ENCODE assay signal across 16 mouse cellular contexts in the genomic region with DNA sequence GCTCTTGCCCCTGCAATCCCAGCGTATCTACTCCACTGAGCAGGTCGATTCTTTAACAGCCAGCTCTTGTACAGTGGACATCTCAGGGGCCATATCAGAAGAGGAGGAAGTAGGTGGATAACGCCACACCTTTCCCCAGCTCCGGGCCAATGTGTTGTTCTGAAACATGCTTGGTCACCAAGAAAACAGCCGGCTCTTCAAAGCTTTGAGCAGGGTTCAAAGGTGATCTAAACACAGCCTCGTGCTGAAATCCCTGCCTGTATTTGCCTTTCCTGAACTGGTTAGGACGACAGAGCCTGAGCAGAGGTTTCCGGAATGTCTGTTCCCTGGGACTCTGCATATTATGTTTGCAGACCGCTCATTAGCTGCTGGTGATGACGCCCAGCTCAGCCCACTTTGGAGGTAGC. TPM values are rescaled to one million over a fixed set of nuclear protein-coding genes. Genes with fewer than 3 reads are reported as not detected.
DNase-seq lines count a peak whose midpoint lies in the region; ATAC-seq and TF ChIP-seq lines count a peak whose summit lies in the region.
"Had no signal": no experiment of that assay in that cellular context is flagged by ENCODE, and none has a peak within 500 bp of the region (broad histone marks: within the 10 kb centered on the region; RNA-seq: fewer than 3 reads in every experiment).

No protein-coding gene starts in this region.

- TF ChIP-seq POLR2A in liver, adult 2 months (IDR thresholded peaks at IDR 0.05; ENCODE audit: extremely low read depth, insufficient read depth, low read length) = no peak

- peaks cover 3% of the 10 kb centered on the region; the same call in 1 of the 2 replicates for H3K9me3 ChIP-seq in stomach, embryonic 14.5 days (ENCODE audit: control insufficient read depth, low read depth, low read length)

- H3K9ac ChIP-seq in liver, adult 2 months (ENCODE audit: low read depth, low read length) = no peak overlapping the region
- H3K9ac ChIP-seq in stomach, embryonic 14.5 days (replicated peaks; ENCODE audit: low read depth, low read length) = no peak overlapping the region

- peak overlapping the region; percentile 68 for H3K27ac ChIP-seq in liver, adult 2 months (replicated peaks; ENCODE audit: insufficient read depth, low read depth, low read length)
- no peak overlapping the region for H3K27ac ChIP-seq in stomach, embryonic 14.5 days (ENCODE audit: low read length)

- peak; percentile 53 for ATAC-seq in stomach, embryonic 14.5 days (ENCODE audit: insufficient number of reproducible peaks, insufficient read depth, low FRiP score, low read depth)
- no peak for ATAC-seq in megakaryocyte progenitor cell, adult 5-6 weeks (replicated peaks; ENCODE audit: poor library complexity)

- H3K4me2 ChIP-seq in stomach, embryonic 14.5 days (replicated peaks; ENCODE audit: low read depth, low read length) = no peak overlapping the region

- no peaks in the 10 kb centered on the region for H3K36me3 ChIP-seq in liver, adult 2 months (ENCODE audit: control insufficient read depth, insufficient read depth, low read length)
- H3K36me3 ChIP-seq in stomach, embryonic 14.5 days (ENCODE audit: control insufficient read depth, insufficient read depth, low read length) = no peaks in the 10 kb centered on the region

- 24% methylated on average over 10 of the region's 10 CpGs for whole genome bisulfite sequencing in liver, adult 2 months
- WGBS in stomach, embryonic 14.5 days = 31% methylated on average over 10 of the region's 10 CpGs

- 0 out of 2 replicates have a peak, but pooled peaks have one; percentile 1 for TF ChIP-seq CTCF in liver, adult 2 months (IDR thresholded peaks at IDR 0.05; ENCODE audit: low read depth, low read length)

- peak; percentile 13 for DNase-seq in embryo, embryonic 10.5 days (ENCODE audit: low spot score)
- DNase-seq in embryo, embryonic 9.5 days (ENCODE audit: extremely low spot score) = no peak
- peak; percentile 43 for DNase-seq in ZHBTc4 (ENCODE audit: low read depth, low spot score)
- DNase-seq in liver, adult 2 months (ENCODE audit: extremely low read depth, low read depth, low spot score) = peak; percentile 97
- DNase-seq in layer of hippocampus, adult 18-20 months (ENCODE audit: low spot score in 2 of 2) = no peak
- DNase-seq in adrenal gland, adult 18-20 months (ENCODE audit: low spot score in 2 of 2) = no peak
- DNase-seq: cerebellum, adult 11 months; cerebellum, postnatal 36 days; gastrocnemius, postnatal 14 days; heart, postnatal 36 days; kidney, postnatal 14 days; left cerebral cortex, postnatal 4 days; midbrain, embryonic 14.5 days; thymus, adult 2 months had no signal

- H3K4me3 ChIP-seq in liver, adult 2 months (ENCODE audit: insufficient read depth, low read depth, low read length) = no peak overlapping the region
- no peak overlapping the region for H3K4me3 ChIP-seq in stomach, embryonic 14.5 days (ENCODE audit: low read depth, low read length)

- peaks cover 6% of the 10 kb centered on the region for H3K4me1 ChIP-seq in liver, adult 2 months (ENCODE audit: control insufficient read depth, insufficient read depth, low read length)
- H3K4me1 ChIP-seq in stomach, embryonic 14.5 days (ENCODE audit: control insufficient read depth, insufficient read depth, low read length) = no peaks in the 10 kb centered on the region

- no peaks in the 10 kb centered on the region for H3K27me3 ChIP-seq in liver, adult 2 months (ENCODE audit: control insufficient read depth, insufficient read depth, low read length)
- no peaks in the 10 kb centered on the region for H3K27me3 ChIP-seq in stomach, embryonic 14.5 days (ENCODE audit: control insufficient read depth, insufficient read depth, low read length)

- H3K79me2 ChIP-seq in liver, adult 2 months (ENCODE audit: control insufficient read depth, insufficient read depth, low read length) = no peaks in the 10 kb centered on the region

RNA-seq across cellular contexts. Expression of gene Plbd1, which starts 14.3 kb away (rescaled TPM):
- total RNA-seq in liver, adult 2 months (2014; rRNA removed) = 30.5 and 53.5 TPM in 2 replicates
- 27.5 and 31.4 TPM in 2 replicates for polyA plus RNA-seq in liver, adult 2 months (2012; rRNA removed)
- polyA plus RNA-seq in stomach, embryonic 14.5 days (2014; fragmentation: Nextera tagmentation; extraction: Ambion mirVana) = 6.0 and 6.7 TPM in 2 replicates
- under 1 TPM in 1 of 2 experiments, not detected in 1; 0.30 TPM for total RNA-seq in layer of hippocampus, adult 18-20 months (2021)
- 12.0 and 16.3 TPM in 2 replicates for total RNA-seq in megakaryocyte progenitor cell, adult 5-6 weeks (2015)
- 10.5 and 10.8 TPM in 2 replicates for total RNA-seq in megakaryocyte progenitor cell, adult 5-6 weeks (2017)
- total RNA-seq in adrenal gland, adult 18-20 months (2021) = 10 to 100 TPM; 32.2 to 75.7 TPM

Comparison
In these comparisons a context has a peak if more than half of its experiments do, and no peak if none do; other contexts are left out.
1. DNase-seq: peak in embryo, embryonic 10.5 days (single experiment), ZHBTc4 (single experiment) and liver, adult 2 months (single experiment); none in embryo, embryonic 9.5 days (single experiment), layer of hippocampus, adult 18-20 months (0 of 2) and adrenal gland, adult 18-20 months (0 of 2).
2. RNA of gene Plbd1, which starts 14.3 kb away (total RNA-seq): 32.2 to 75.7 TPM in adrenal gland, adult 18-20 months, 30.5 to 53.5 TPM in liver, adult 2 months and 10.5 to 16.3 TPM in megakaryocyte progenitor cell, adult 5-6 weeks; 0.30 TPM in layer of hippocampus, adult 18-20 months; every median in the first group is over 4 times any median in the second.